Mouse (Mus musculus): Measurements from ENCODE around the gene Tec.

Tec gene

GRCm38 (mm10) chr5:72888260-72888659, 20.0 kb upstream of the Tec start:
- no peak for DNase-seq

GRCm38 (mm10) chr5:72886458-72887222, 18.4 kb upstream of the Tec start:
- DNase-seq: no peak

- no peak for DNase-seq
Measured at GRCm38 (mm10) chr5:72883706-72884105, 15.4 kb upstream of the Tec start.

DNA sequence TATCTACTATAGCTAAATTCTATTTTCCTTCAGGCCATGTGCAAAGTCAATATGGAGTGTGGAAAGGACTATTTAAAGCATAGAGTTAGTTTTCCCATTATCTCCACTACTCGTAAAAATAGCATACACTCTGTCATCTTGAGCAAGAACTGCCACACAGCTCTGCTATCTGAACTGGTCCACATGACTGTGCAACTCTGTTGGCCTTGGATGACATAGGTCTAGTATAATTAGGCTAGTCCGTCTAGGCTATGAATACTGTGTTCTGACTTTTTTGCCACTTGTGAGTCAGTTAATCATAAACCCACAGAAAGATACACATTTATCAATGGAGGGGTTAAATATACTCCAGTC, 14.1 kb upstream of the Tec start:
- no peak for DNase-seq

DNA sequence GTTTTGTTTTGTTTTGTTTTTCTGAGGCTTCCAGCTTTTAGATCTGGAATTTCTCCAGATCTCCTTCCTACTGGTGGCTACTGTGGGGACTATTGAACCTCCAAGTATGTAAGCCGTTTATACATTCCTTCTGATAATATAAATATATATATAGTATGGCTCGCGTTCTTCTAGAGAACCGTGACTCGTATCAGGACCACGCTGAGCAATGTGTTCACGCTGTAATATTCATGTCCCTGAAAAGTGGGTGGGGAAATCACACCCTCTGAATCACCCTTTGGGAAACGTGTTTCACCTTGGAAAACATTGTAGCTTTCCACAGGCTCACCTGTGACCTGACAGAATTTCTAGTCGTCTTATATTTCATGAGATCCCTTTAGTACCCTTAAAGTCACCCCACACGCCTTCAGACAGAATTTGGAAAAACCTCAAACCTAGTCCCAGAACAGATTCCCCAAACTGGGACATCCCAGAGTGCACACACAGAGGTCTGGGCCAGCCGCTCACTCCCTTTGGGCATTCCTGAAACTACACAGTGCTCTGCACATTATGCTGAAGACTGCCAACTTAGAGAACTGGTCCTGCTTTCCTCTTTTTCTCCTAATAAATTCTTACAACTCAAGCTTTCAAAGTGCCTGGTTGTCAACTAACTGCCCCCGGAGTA, 13.6 kb upstream of the Tec start:
- DNase-seq: no peak

DNA sequence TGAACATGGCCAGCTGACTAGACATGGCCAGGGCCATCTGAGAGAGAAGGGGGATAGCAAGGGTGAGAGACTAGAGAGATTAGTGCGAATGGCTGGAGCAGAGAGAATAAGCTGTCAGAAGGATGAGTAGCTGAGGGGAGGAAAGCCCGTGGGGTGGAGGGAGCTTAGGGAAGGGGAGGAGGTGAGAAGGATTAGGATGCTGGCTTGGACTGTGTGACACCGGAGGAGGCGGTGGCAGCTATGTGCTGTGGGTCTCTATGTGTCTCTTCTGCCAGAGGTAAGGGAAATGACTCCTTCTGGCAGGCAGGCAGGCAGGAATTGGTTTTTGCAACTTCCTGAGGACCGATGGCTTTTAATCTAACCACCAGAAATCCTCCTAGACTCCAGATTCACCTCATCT, 11.5 kb upstream of the Tec start:
- DNase-seq: no peak

DNA sequence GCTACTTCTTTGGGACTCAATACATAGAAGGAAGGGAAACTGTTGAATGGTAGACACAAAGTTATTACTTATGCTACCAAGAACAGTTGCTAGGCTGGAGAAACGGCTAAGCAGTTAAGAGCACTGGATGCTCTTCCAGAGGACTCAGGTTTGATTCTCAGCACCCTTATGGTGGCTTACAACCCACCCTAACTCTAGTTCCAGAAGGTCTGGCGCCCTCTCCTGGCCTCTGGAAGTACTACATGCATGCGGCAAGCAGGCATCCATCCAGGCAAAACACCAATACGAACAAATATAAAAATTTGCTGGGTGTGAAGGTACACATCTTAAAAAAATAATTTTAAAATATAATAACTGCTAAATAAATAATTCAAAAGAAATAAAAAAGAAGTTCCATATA, 2.8 kb upstream of the Tec start:
- no peak for DNase-seq

DNA sequence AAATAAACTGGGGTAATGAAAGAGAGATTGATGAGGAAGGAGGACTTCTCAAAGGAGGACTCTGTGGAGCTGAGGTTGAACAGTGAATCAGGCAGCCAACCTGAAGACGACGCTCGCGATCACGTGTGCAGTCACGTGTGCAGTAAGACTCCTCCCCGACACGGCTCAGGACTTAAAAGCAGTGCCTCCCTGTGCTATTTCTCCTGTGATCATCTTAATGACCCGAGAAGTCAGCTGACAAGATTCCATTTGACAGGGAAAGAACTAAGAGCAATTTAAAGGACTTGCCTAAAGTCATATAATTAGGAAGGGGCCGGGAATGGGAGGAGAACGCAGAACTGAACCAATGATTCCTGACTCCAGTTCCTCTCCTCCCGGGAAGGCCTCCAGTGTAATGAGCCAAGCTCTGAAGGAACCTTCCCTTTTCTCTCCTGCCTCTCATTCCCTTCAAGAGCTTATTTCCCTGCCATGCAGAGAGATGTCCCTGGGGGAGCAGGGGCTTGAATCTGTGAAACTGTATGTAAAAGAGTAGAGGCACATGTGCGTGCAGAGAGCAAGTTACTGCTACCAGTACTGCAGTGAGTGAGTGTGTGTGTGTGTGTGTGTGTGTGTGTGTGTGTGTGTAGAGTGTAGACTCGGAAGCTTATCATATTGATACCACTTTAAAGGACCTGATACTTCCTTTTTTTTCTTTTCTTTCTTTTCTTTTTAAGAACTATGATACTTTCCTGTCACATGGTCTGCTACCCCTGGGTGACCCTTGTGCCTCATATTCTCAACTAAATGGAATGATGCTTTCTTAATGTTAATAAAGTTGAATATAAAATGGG, 1.7 kb upstream of the Tec start:
- no peak for DNase-seq

DNA sequence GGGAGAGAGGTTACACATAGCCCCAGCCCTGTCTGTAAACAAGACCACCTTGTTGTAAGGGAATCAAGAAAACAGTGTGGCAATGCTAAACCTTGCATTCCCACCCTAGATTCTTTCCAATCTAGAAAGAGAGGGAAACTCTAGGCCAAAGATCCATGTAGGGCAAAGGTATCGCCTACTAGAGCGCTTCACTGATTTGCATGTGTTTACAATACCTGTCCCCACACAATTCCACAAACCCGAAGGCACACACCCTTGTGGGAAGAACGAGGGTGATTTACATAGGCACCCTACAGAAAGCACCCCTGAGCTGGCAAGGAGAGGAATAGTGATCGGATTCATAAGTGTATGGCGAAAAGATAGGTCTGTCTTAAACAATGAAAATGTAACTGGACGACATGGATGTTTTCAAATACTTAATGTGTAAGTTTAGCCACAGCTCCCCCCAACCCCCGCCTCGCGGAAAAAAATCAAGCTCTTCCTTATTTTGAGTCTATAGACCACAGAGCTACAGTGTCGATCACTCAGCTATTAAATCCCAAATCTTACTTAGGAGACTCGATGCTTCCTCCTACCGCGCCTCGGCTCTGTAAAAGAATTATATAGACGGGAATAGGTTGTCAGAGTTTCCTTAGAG, 1.1 kb downstream of the Tec start:
- DNase-seq: no peak

GRCm38 (mm10) chr5:72866260-72866905, 1.9 kb downstream of the Tec start:
- DNase-seq: no peak

GRCm38 (mm10) chr5:72864654-72865178, 3.6 kb downstream of the Tec start:
- DNase-seq: no peak

DNA sequence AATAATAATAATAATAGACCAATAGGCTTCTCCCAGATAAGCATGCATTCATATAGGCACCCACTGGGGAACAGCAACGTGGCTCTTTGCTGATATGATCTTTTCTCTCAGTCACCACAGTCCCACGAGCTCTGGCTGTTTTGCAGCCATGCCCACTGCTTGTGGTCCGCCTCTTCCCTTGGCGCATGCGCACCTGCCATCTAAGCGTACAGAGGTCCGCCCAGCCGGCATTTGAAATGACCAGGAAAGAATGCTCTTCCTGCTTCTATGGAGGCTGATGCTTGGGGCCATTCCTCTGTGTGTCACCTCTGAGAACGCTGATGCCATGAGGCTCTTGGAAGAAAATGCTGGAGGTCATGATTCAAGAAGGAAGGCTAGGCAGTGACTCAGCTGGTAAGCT, 5.1 kb downstream of the Tec start:
- DNase-seq: no peak

- DNase-seq: no peak
Measured at GRCm38 (mm10) chr5:72861726-72862385, 6.4 kb downstream of the Tec start.

DNA sequence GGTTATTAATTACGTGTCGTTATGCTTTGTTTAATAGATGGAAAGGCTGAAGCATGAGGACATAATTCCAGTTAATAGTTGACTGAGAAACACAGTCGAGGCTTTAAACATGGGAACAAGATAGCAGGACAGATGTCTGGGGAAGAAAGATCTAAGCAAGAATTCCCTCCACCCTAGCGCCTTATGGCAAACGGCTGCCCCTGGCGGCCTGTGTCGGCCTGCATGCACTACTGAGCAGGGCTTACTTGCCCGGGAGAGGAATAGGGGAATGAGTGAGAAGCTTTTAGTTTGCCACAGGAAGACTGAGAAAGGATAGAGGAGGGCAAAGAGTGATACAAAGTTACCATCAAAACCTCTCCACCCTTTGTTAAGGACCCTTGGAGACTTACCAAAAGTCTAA, 7.4 kb downstream of the Tec start:
- no peak for DNase-seq

DNA sequence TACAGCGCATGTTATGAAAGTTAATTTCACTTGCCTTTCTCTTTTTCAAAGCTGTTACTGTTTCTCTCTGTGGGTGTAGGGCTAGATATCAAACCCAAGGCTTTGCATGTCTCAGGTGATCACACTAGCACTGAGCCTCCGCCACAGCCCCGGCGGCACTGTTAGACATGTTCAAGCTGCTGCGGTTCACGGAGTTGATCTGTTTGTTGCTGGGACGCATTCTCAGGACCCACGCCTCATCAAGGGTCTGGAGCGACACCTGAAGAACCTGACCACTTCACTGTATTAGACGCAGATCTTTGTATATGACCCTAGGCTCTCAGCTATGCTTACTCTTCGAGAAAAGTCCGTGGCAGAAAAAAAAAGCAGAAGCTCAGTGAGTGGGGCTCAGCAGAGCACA, 10.0 kb downstream of the Tec start:
- no peak for DNase-seq

- DNase-seq: no peak
Measured at GRCm38 (mm10) chr5:72857756-72858155, 10.5 kb downstream of the Tec start.

GRCm38 (mm10) chr5:72856255-72856878, 11.9 kb downstream of the Tec start:
- DNase-seq: no peak

GRCm38 (mm10) chr5:72855685-72856124, 12.6 kb downstream of the Tec start:
- DNase-seq: peak; percentile 96

DNA sequence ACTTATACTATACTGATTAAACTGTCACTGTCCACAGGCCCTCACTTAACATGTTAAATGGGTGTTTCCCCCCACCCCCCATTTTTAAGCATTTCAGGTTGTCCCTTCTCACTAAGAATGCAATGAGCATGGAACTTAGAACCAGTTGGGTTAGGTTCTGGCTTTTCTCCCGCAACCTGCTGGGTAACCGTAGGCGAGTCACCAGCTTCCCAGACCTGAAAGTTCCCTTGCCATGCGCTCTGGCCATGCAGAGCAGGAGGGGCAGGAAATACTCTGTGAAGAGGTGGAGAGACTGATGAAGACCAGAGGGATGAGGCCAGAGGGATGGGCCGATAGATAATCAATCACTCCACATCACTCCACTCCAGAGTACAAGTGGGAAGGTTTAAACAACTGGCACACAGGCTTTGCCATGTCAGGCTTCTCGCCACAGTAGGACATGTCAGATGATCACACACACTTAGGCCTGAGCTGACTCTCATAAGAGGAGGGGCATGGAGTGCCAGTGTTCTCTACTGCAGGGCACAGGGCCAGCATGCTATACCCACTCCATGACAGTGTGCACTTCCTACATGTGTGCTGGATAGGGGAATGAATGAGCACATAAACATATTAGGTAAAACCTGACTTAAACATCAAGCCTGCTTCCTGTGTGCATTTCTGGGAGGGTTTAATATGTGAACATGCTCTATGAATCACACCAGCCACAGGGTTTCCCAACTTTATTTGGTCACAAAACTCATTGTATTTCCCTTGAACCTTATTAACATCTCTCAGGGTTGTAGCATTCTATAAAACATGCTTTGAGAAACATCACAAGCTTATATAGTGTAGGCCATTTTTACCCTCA, 13.9 kb downstream of the Tec start:
- peak; percentile 54 to 58 for DNase-seq

- no peak for DNase-seq
Measured at GRCm38 (mm10) chr5:72853365-72853764, 14.9 kb downstream of the Tec start.
